Mouse (Mus musculus) right cerebral cortex, postnatal 14 days (tissue): Measurements from ENCODE around the gene Hexdc.
A peak's percentile ranks its signal among the peaks of the same experiment; 100 is the strongest.

Source experiments
- DNase-seq: peaks from one replicate; pipeline ENCODE4 v3.0.0; 2022

Hexdc gene

DNA sequence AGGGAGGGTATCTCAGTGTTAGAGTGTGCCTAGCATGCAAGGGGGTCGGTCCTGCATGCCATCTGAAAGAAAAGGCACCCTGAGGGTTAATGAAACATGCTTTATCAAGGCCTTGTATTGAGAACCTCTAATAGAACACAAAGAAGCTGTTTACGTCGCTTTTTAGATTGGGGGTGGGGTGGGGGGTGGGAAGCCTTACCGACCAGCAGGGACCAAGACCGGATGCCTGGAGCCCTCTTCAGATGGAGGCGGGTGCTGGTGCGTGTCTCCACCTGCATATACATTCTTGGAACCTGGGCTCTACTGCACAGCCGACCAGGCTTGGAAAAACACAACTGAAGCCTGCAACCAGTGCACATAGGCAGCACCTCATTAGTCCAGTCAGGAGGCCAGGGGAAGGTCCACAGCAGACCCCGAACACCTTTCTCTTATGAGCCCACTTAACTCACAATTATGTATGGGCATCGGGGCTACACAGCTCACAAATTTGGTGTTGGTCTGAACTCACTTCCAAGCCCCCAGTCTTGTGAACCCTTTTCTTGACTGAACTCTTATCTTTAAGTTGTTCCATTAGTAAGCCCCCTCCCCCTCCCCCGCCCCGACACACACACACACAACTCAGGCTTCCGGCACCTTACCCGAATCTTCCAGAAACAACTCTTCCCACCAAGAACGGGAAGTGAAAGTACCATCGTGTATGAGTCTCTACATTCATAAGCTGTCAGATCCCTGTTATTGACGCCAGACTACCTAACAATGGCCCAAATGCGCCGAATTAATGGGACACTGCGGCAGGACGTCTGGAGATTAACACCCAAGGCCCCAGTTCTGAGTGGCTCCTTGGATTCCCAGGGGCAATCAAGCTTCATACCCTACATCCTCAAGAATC is 24.1 kb downstream of the Hexdc start:
- DNase-seq = no peak

DNA sequence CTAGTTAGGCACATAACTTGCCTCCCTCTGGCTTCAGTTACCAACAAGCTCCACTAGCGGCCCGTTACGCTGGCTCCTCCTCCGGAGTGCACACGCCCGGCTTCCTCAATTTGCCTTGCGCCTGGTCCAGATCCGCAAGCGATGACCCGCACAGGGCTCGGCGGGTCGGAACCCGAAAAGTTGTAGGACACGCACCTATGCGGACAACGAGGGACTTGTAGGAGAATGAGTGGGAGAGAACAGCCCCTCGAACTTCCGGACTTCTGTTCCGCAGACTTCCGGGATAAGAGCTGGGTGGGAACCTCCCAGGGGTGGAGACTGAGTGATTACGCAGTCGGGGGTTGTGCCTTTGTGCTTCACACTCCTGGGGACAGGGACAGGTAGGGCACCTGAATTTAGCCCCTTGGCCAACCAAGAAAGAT is 24.8 kb downstream of the Hexdc start, which contains the start of gene Cybc1:
Gene Cybc1, minus strand, starts transcription at position 305 of the 422 bp plus-strand sequence.
- peak; percentile 55 for DNase-seq

DNA sequence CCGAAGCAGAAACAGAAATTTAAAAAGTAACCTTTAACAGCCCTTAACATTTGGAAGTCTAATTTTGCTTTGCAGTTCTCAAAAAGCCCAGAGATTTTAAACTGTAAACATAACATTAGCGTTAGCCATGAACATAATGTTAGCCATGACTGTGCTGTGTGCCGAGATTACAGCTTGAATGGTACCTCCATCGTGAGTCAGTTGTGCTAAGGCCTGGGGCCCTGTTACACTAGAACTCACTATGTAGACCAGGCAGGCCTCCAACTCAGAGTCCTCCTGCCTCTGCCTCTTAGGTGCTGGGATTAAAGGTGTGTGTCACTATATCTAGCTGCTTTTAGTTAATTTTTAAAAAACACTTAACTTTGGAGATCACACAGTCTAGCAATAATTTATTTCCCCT is 27.0 kb downstream of the Hexdc start:
- no peak for DNase-seq

DNA sequence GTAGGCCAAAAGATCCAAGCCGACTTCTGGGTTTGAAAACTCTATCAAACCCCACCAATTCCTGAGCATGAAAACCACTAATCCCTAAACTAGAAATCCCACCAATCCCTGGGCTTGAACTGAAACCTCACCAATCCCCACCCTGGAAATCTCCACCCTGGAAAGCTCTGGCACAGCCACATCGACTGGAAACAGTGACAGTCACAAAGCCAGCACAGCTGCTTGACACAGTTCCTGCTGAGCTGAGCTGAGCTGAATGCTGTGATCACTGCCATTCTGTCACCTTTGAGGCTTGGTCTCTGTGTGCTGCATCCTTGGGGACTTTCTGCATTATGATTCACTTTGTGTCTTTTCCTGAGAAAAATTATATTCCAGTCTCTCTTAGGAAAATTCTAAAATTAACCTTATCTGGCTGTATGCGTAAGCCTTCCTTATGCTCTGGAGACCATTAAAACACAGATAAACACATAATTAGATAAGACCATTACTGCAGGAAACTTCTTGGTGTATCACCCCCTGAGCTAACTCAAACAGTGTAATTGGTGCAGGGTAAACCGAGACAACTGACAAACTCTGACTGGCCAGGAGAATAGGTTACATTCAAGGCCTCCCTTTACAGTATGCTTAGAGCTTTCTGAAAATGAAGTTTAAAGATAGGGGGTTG is 27.5 kb downstream of the Hexdc start:
- DNase-seq = peak; percentile 25

DNA sequence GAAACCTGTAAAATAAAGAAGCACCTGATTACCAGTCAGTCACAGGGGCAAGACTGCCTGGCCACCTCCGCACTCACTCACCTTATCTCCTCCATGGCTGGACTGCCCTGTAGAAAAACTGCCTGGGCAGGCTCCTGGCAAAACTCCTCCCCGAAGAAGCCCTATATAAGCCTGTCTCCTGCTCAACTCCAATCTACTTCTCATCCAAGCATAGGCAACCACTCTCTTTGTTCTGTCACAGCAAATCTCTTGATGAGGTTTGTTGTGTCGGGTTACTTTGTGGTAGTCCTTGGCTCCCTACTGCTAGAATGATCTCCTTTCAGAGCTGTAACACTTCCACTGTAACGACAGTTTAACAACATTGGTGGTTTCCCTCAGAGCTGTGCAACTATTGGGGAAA is 28.5 kb downstream of the Hexdc start:
- DNase-seq = no peak

DNA sequence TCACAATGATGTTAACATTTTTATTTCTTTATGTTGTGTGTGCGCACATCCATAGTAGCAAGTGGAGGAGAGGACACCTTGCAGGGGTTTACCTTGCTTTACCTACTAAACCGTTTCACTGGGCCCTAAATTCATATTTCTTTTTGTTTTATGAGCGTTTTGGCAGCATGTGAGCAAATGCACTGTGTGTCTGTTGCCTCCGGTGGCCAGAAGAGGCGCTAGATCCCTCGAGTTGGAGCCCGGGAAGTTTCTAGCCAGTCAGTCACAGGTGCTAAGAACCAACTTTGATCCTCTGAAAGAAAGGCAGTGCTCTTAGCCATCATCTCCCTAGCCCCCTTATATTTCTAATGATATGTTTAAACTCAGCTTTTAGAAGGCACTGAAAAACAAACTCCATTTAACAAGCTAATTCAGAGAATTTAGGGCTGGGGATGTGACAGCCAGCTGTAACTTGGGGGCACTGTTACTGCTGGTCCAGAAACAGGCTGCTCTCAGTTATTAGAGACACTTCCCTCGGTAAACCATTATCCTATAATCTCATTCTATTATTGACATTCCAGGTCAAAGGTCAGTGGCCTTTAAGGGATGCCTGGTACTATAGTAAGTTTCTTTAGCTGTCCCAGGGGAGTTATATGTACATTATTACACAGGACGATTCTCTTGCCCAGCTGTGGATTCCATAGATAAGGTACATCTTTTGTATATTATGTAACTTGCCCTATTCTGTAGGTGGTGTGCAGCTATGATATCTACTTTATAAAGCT is 31.4 kb downstream of the Hexdc start:
- DNase-seq = peak; percentile 36

DNA sequence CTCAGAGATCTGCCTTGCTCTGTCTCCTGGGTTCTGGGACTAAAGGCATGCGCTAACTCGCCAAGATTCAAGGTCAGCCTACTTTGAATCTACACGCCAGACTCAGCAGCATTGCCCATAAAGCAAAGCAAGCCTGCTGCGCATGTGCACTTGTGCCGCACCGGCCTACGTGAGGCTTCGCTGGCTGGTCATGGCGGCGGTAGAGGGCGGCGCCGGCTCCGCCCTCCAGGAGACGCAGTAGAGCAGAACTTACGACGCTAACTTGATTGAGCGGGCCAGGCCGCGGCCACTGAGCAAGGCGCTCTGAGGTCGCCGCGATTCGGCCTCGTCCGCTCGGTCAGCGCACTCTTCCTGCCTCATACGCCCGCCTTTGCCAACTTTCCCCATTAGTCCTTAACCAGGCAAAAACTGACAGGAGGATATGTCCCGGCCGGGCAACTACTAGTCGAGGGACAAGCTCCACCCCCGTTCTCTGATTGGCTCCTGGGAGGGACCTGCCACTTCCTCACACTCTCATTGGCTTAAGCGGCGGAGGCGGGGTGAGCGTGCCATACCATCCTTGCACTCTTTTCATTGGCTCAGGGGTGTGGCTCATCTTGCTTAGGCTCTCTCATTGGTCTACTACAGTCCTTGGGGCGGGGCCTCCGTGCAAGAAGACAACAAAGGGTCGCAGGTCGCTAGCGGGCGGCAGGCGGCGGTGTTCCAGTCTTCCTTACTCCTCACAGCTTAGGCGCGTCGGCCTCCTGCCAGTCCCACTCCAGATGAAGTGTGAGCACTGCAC is 32.5 kb downstream of the Hexdc start, which contains the start of gene Narf:
Gene Narf, plus strand, starts transcription at position 690 of the 781 bp plus-strand sequence.
- DNase-seq = peak; percentile 97

DNA sequence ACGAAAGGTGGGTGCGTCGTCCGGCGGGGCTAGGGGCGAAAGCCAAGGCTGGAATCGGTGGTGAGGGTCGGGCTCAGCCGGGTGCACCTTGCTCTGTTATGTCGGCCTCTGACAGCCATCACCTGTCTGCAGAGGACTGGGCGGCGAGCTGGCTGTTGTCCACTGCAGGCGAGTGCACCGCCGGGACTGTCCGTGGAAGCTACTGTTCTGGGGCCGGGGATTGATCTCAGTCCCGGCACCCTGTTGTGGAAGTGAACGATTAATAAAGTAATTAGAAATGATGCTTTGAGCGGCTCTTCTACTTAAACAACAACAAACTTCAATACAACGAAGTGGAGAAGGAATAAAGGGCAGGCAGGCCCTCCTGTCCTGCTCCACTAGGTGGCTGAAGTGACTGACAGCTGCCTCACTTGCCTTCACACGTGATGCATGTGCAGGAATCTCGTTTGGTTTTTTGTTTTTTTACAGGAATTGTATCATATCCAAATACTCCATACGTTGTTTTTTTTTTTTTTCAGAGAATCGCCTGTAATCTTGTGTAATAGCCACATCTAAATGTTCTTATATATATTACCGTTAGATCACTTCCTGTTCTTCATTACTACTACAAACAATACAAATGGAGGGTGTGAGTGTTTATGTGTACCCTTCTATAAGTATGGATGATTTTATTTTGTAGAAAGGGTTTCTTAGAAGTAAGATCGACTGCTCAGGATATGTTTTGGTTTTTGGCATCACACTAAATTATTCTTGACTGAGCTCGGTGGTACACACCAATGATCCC is 33.3 kb downstream of the Hexdc start:
- peak; percentile 22 for DNase-seq

DNA sequence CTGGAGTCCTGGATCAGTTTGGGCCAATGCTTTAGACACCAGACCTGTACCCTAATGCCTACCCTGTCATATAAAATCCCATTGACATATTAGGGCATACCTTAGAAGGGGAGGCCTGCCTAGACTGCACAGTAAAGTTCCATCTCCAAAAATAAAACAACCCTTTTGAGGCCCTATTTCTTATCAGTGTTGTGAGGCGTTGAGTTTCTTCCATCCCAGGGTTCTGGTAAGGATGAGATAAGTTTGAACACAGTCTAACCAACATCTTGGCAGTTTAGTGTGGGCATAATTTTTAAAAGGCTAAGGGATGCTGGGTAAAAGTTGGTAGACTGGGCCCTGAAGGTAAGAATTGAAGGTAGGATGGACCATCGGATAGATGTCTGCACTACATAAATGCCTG is 35.4 kb downstream of the Hexdc start:
- DNase-seq = no peak

DNA sequence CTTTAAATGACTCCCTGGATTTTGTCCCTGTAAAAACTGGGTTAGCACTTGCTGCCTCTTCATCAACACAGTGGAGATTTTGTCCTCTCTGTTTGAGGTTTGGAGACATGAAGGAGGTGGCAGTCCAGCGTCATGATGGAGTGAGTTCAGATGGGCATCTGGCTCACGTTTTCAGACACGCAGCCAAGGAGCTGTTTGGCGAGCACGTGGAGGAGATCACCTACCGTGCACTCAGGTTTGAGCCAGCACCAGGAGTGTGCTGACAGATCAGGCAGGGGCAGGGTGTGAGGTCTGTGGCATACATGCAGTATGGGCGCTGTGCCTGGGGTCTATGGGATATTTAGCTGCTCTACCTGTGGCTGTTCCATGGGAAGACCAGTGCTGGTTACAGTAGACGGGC is 46.0 kb downstream of the Hexdc start:
- no peak for DNase-seq

DNA sequence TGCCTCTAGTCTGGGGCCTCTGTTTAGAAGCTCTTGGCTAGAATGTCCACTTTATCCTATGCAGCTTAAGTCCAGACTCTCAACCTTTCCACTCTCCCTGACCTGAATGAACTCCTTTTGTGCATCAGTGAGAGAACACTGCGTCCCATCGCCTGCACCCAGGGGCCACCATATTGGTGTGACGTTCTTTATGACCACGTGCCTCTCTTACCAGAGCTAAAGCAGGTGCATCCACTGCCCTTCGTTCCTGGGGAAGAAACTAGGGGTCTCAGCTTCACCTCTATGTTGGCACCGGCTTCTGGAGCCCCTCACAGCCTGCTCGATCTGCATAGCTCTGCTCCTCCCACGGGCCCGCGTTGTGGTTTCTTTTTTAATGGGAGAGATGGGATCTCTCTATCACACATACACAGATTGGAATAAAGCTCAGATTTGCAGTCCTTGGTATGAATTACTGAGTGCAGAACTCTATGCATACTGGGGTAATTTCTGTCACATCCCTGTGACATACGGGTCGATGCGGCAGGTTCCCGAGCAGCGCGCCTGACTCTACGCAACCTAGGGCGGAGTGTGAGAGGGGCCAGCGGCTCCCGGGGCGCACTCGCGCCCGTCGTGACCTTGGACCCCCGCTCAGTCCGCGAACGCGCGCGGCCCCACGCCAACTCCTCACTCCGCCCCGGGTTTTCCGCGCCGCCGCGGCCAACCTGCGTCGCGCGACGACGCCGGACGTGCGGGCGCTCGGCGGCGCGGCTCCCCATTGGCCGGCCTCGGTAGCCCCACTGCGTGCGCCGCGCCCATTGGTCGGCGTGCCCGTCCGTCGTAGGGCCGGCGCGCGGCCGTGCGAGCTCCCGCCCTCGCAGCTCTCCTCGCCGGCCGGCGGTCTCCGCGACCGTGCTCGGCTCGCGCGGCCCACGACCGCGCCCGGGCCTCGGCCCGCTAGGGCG is 55.2 kb downstream of the Hexdc start, which contains the start of gene Foxk2:
Gene Foxk2, plus strand, starts transcription at position 831 of the 941 bp plus-strand sequence.
- DNase-seq = peak; percentile 95

DNA sequence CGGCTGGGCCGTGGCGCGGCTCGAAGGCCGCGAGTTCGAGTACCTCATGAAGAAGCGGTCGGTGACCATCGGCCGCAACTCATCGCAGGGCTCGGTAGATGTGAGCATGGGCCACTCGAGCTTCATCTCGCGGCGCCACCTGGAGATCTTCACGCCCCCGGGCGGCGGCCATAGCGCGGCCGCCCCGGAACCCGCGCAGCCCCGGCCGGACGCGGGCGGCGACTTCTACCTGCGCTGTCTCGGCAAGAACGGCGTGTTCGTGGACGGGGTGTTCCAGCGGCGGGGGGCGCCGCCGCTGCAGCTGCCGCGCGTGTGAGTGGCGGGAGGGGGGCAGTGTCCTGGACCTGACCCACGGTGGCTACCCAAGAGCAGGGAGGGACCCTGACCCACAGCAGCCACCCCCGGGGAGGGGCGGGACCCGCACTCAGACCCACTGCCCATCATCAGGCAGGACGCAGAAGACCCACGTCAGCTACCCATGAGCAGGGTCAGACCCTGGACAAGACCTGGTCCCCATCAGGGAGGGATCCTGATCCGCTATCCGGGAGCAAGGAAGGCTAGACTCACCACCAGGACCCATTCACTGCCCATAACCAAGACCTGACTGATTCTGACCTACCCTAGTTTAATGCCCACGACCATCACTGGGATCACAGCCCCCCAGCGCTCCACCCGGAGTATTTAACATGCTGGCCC is 56.1 kb downstream of the Hexdc start:
- peak; percentile 30 for DNase-seq

DNA sequence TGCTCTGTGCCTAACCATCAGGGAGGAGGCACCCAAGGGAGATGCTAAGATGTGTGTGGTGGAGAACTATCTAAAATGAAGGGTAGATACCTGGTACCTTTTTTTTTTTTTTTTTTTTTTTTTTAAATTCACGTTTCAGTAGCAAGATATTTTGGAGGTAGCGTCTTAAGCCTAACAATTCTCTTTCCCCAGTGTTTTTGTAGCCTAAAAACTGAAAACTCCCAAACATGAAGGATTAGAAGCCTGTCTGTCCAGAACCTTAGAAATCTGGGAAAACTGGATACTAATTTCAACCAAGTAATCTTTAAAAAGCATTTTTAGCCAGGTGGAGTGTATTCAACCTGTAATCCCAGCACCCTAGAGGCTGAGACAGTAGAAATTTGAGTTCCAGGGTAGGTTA is 56.8 kb downstream of the Hexdc start:
- no peak for DNase-seq
